Mouse (Mus musculus) forebrain, embryonic 14.5 days (tissue): ENCODE measurements at regions not wholly inside any gene's neighbourhood (a gene's known extent, or its start where the extent isn't known, plus 50 kb on each side); places are given as distances from the start of the nearest gene placed in this dataset.
A peak's percentile ranks its signal among the peaks of the same experiment; 100 is the strongest.

Experiments used
- ATAC-seq: fragments of 200-750 bp; cut with Nextera tagmentation; 2 replicates; pipeline ENCODE4 v1.8.0; 2017; ENCODE audit warnings: mild to moderate bottlenecking, moderate library complexity
- DNase-seq: peaks from one replicate; pipeline ENCODE4 v3.0.0-alpha.2; 2015; ENCODE audit warnings: low spot score
- H3K27ac ChIP-seq: fragments of 300-500 bp; sonication (generic); 2 replicates; pipeline ENCODE4 v1.5.1; 2014; ENCODE audit warnings: low read depth, mild to moderate bottlenecking, control low read depth, low read length, moderate library complexity
- H3K27me3 ChIP-seq: fragments of 300-500 bp; sonication (generic); replicated peaks from 2 replicates; pipeline ENCODE4 v1.6.1; 2014; ENCODE audit warnings: low read length, control low read depth, mixed read lengths; ENCODE audit not compliant: control insufficient read depth, insufficient read depth
- H3K36me3 ChIP-seq: fragments of 300-500 bp; sonication (generic); 2 replicates; pipeline ENCODE4 v1.6.1; 2014; ENCODE audit warnings: low read length, control low read depth; ENCODE audit not compliant: control insufficient read depth, insufficient read depth
- H3K4me1 ChIP-seq: fragments of 300-500 bp; sonication (generic); 2 replicates; pipeline ENCODE4 v1.6.1; 2014; ENCODE audit warnings: antibody characterized with exemption, low read length, control low read depth; ENCODE audit not compliant: control insufficient read depth, insufficient read depth
- H3K4me2 ChIP-seq: fragments of 300-500 bp; sonication (generic); 2 replicates; pipeline ENCODE4 v1.6.1; 2014; ENCODE audit warnings: mild to moderate bottlenecking, control low read depth, low read length
- H3K4me3 ChIP-seq: fragments of 300-500 bp; sonication (generic); 2 replicates; pipeline ENCODE4 v1.5.1; 2014; ENCODE audit warnings: low read depth, low read length, control low read depth
- H3K9ac ChIP-seq: fragments of 300-500 bp; sonication (generic); 2 replicates; pipeline ENCODE4 v1.6.1; 2014; ENCODE audit warnings: mild to moderate bottlenecking, low read length, control low read depth, moderate library complexity
- H3K9me3 ChIP-seq: fragments of 300-500 bp; sonication (generic); replicated peaks from 2 replicates; pipeline ENCODE4 v1.6.1; 2016; ENCODE audit warnings: low read length, control low read depth, mixed read lengths; ENCODE audit not compliant: control insufficient read depth
- WGBS: fragments of 180-500 bp; shearing (Covaris S2); extraction: QIAGEN DNeasy Blood & Tissue Kit; methylation state at CpG from one replicate; pipeline ENCODE4 v1.1.7; 2014; 5-methylcytosine and 5-hydroxymethylcytosine counted together

- Histone ChIP-seq H3K27ac (no peak overlapping the region), H3K9ac (no peak overlapping the region), H3K4me2 (no peak overlapping the region), H3K27me3 (no peaks in the 10 kb centered on the region), H3K36me3 (no peaks in the 10 kb centered on the region), H3K4me1 (no peaks in the 10 kb centered on the region), H3K9me3 (no peaks in the 10 kb centered on the region), H3K4me3 (no peak overlapping the region)
- ATAC-seq (peak; percentile 84), DNase-seq (peak; percentile 77)
- 62% methylated on average over 4 of the region's 4 CpGs for WGBS
Measured at GRCm38 (mm10) chr5:47317506-47317905, 665.4 kb upstream of the Slit2 start.

DNA sequence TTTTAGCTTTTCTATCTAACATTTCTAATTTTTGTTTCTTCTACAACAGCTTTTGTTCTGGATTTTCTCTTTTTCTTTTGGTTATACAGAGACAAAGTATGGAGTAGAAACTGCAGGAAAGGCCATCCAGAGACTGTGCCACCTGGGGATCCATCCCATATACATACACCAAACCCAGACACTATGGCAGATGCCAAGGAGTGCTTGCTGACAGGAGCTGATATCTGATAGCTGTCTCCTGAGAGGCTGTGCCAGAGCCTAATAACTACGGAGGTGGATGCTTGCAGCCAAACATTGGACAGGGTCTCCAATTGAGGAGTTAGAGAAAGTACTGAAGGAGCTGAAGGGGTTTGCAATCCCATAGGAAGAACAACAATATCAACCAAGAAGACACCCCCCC is 664.8 kb upstream of the Slit2 start:
- H3K9ac ChIP-seq, result no peak overlapping the region
- 43% methylated on average over 1 of the region's 1 CpGs for WGBS
- no peaks in the 10 kb centered on the region for H3K4me1 ChIP-seq
- H3K4me2 ChIP-seq, result no peak overlapping the region
- H3K27me3 ChIP-seq, result no peaks in the 10 kb centered on the region
- no peaks in the 10 kb centered on the region for H3K9me3 ChIP-seq
- no peak overlapping the region for H3K4me3 ChIP-seq
- no peaks in the 10 kb centered on the region for H3K36me3 ChIP-seq
- DNase-seq (no peak), ATAC-seq (0 out of 2 replicates have a peak, but pooled peaks have one; percentile 56)
- H3K27ac ChIP-seq, result no peak overlapping the region

GRCm38 (mm10) chr5:47322511-47323167 is 660.3 kb upstream of the Slit2 start:
- Histone ChIP-seq H3K4me2 (no peak overlapping the region), H3K9ac (no peak overlapping the region), H3K27ac (no peak overlapping the region), H3K27me3 (no peaks in the 10 kb centered on the region), H3K9me3 (no peaks in the 10 kb centered on the region), H3K4me1 (no peaks in the 10 kb centered on the region), H3K4me3 (no peak overlapping the region), H3K36me3 (no peaks in the 10 kb centered on the region)
- no peak for DNase-seq
- 78% methylated on average over 2 of the region's 2 CpGs for WGBS
- no peak for ATAC-seq

- no peaks in the 10 kb centered on the region for H3K36me3 ChIP-seq
- H3K4me2 ChIP-seq, result no peak overlapping the region
- no peaks in the 10 kb centered on the region for H3K27me3 ChIP-seq
- no peaks in the 10 kb centered on the region for H3K9me3 ChIP-seq
- DNase-seq (no peak), ATAC-seq (no peak)
- H3K4me1 ChIP-seq, result no peaks in the 10 kb centered on the region
- H3K27ac ChIP-seq, result no peak overlapping the region
- 75% methylated on average over 3 of the region's 3 CpGs for WGBS
- H3K4me3 ChIP-seq, result no peak overlapping the region
- H3K9ac ChIP-seq, result no peak overlapping the region
Measured at GRCm38 (mm10) chr5:47334299-47334698, 648.6 kb upstream of the Slit2 start.

DNA sequence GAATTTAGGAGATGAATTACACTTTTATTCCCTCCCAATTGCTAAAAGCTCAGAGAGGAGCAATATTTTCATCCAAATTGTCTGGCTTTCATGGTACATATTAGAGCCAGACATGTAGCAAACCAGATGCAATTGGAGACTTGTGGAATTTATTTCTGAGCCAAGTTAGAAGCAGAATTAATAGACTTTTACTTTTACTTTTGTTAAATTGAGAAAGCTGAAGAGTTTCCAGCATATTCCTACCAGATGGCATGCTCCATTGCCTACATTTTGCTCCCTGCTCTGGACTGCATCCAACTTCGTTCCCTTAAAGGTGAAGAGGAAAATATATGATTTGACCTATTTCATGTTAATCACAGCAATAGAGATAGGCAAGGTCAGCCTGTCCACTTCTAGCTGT is 646.4 kb upstream of the Slit2 start:
- Histone ChIP-seq H3K4me2 (no peak overlapping the region), H3K4me3 (no peak overlapping the region), H3K4me1 (no peaks in the 10 kb centered on the region), H3K27me3 (no peaks in the 10 kb centered on the region), H3K36me3 (no peaks in the 10 kb centered on the region), H3K9ac (no peak overlapping the region), H3K27ac (no peak overlapping the region), H3K9me3 (no peaks in the 10 kb centered on the region)
- WGBS, result 70% methylated on average over 1 of the region's 1 CpGs
- ATAC-seq (no peak), DNase-seq (peak; percentile 50)

GRCm38 (mm10) chr5:47339807-47340206 is 643.1 kb upstream of the Slit2 start:
- Histone ChIP-seq H3K36me3 (no peaks in the 10 kb centered on the region), H3K27ac (no peak overlapping the region), H3K4me3 (no peak overlapping the region), H3K4me1 (no peaks in the 10 kb centered on the region), H3K4me2 (no peak overlapping the region), H3K9me3 (no peaks in the 10 kb centered on the region), H3K9ac (no peak overlapping the region), H3K27me3 (no peaks in the 10 kb centered on the region)
- WGBS, result 80% methylated on average over 6 of the region's 6 CpGs
- ATAC-seq (0 out of 2 replicates have a peak, but pooled peaks have one; percentile 23), DNase-seq (peak; percentile 54)

DNA sequence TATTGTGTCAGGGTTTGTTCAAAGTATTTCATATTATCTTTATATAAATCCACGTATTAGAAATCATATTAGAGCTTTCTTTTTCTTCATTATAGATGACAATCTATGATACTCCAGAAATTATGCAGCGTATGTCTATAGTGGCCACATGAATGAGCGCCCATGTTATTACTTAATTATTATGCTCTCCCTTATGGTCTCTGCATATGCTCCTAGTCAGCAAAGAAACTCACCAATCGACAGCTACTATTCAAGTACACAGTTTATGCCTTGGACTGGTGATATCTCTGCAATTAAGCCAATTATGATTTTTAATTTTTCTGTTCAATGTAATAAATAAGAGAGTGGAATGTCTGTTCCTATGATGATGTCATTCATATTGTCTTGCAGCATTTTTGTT is 612.8 kb upstream of the Slit2 start:
- Histone ChIP-seq H3K4me1 (no peaks in the 10 kb centered on the region), H3K36me3 (no peaks in the 10 kb centered on the region), H3K4me2 (no peak overlapping the region), H3K27ac (no peak overlapping the region), H3K27me3 (no peaks in the 10 kb centered on the region), H3K9ac (no peak overlapping the region), H3K9me3 (no peaks in the 10 kb centered on the region), H3K4me3 (no peak overlapping the region)
- DNase-seq, result peak; percentile 12
- WGBS, result 81% methylated on average over 4 of the region's 4 CpGs
- peak; percentile 80; the same call in 1 of the 2 replicates for ATAC-seq

DNA sequence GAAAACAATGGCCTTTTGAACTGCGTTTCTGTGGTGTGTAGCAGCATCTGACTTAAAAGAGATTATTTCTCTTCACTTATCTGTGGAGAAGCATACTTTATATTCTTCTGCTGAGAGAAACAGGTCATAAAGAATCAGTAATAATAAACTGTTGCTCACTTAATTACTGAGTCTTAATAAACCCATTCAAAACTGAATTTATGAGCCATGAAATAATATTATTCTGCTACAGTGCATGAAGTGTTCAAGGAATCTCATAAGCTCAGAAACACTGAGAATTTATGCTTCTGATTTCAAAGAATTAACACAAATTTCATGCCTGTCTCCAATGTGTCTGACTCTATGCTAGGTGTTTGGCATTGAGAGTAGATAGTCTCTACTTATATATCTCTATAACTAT is 597.0 kb upstream of the Slit2 start:
- H3K36me3 ChIP-seq, result no peaks in the 10 kb centered on the region
- H3K9ac ChIP-seq, result no peak overlapping the region
- H3K4me3 ChIP-seq, result no peak overlapping the region
- H3K4me2 ChIP-seq, result no peak overlapping the region
- H3K27ac ChIP-seq, result no peak overlapping the region
- DNase-seq (no peak), ATAC-seq (no peak)
- H3K4me1 ChIP-seq, result no peaks in the 10 kb centered on the region
- 53% methylated on average over 1 of the region's 1 CpGs for WGBS
- H3K9me3 ChIP-seq, result no peaks in the 10 kb centered on the region
- H3K27me3 ChIP-seq, result no peaks in the 10 kb centered on the region

- Histone ChIP-seq H3K36me3 (no peaks in the 10 kb centered on the region), H3K4me1 (no peaks in the 10 kb centered on the region), H3K4me3 (no peak overlapping the region), H3K27me3 (no peaks in the 10 kb centered on the region), H3K27ac (no peak overlapping the region), H3K4me2 (no peak overlapping the region), H3K9ac (no peak overlapping the region), H3K9me3 (no peaks in the 10 kb centered on the region)
- ATAC-seq, result no peak
- DNase-seq, result no peak
- 85% methylated on average over 5 of the region's 5 CpGs for WGBS
Measured at GRCm38 (mm10) chr5:47386750-47387149, 596.2 kb upstream of the Slit2 start.
